Mouse (Mus musculus) brain, adult 2 months (tissue): ENCODE results near the gene Mrgprf.

Experiments
- DNase-seq: peaks from one replicate; pipeline ENCODE4 v3.0.0; 2011; ENCODE audit warnings: low read depth, low spot score

Mrgprf gene

GRCm38 (mm10) chr7:145335616-145336332 lies 35.1 kb downstream of the Mrgprf start:
- peak; percentile 77 for DNase-seq

- DNase-seq: peak; percentile 91
Measured at GRCm38 (mm10) chr7:145337889-145338288, 37.3 kb downstream of the Mrgprf start.

GRCm38 (mm10) chr7:145340248-145340904 lies 39.7 kb downstream of the Mrgprf start:
- DNase-seq: no peak
